Mouse (Mus musculus): ENCODE results near the gene Serpina5.

The Serpina5 gene

GRCm38 (mm10) chr12:104131041-104131440, 30.1 kb downstream of the Serpina5 start:
- DNase-seq, result no peak

- no peak for DNase-seq
Observed at GRCm38 (mm10) chr12:104138216-104138615, 37.3 kb downstream of the Serpina5 start.

GRCm38 (mm10) chr12:104140543-104141103, 39.7 kb downstream of the Serpina5 start:
- DNase-seq, result no peak

GRCm38 (mm10) chr12:104141506-104141905, 40.6 kb downstream of the Serpina5 start:
- no peak for DNase-seq

- no peak for DNase-seq
Observed at GRCm38 (mm10) chr12:104142427-104142826, 41.5 kb downstream of the Serpina5 start.

- no peak for DNase-seq
Observed at GRCm38 (mm10) chr12:104143286-104143685, 42.4 kb downstream of the Serpina5 start.

- DNase-seq, result no peak
Observed at GRCm38 (mm10) chr12:104145571-104145970, 44.7 kb downstream of the Serpina5 start.

GRCm38 (mm10) chr12:104151989-104152388, 51.1 kb downstream of the Serpina5 start:
- DNase-seq, result no peak

GRCm38 (mm10) chr12:104153041-104153645, 52.2 kb downstream of the Serpina5 start:
- DNase-seq, result no peak

GRCm38 (mm10) chr12:104153656-104154055, 52.7 kb downstream of the Serpina5 start, which contains the start of gene Serpina3c:
Serpina3c (minus strand) TSS chr12:104153870.
- DNase-seq, result no peak
